Mouse (Mus musculus): Measurements from ENCODE around the gene Trpc3.

GRCm38 (mm10) chr3:36675822-36676221 lies 14.1 kb downstream of the Trpc3 start:
- TF ChIP-seq E2F4 (IDR thresholded peaks at IDR 0.05; ENCODE audit: insufficient replicate concordance, low read depth, low read length) (no peak), USF1 (IDR thresholded peaks at IDR 0.05; ENCODE audit: low read depth, low read length) (no peak), ETS1 (conservative IDR thresholded peaks at IDR 0.05; ENCODE audit: low read depth, low read length) (no peak), POLR2A (IDR thresholded peaks at IDR 0.05; ENCODE audit: low read depth, low read length) (no peak), MYC (IDR thresholded peaks at IDR 0.05; ENCODE audit: low read depth, low read length) (no peak), EP300 (IDR thresholded peaks at IDR 0.05; ENCODE audit: low read length) (no peak), ZKSCAN1 (IDR thresholded peaks at IDR 0.05; ENCODE audit: borderline replicate concordance, low read depth, low read length) (no peak), RAD21 (IDR thresholded peaks at IDR 0.05; ENCODE audit: low read depth, low read length) (no peak), CTCF (conservative IDR thresholded peaks at IDR 0.05 in 1 of 2, IDR thresholded peaks at IDR 0.05 in 1 of 2; ENCODE audit: low read depth in 2 of 2, low read length in 2 of 2) (no peak), BHLHE40 (IDR thresholded peaks at IDR 0.05; ENCODE audit: low read depth, low read length) (no peak), POLR2AphosphoS2 (IDR thresholded peaks at IDR 0.05; ENCODE audit: low read depth, low read length) (no peak)

Measured in CH12.LX (cell line).